Mouse (Mus musculus) liver, adult 2 months (tissue): ENCODE results near the gene Fbh1.

ENCODE experiments used
- CTCF ChIP-seq: fragments of 200-500 bp; IDR thresholded peaks from 2 replicates; pipeline ENCODE4 v1.5.1; 2011; ENCODE audit warnings: low read depth, low read length, control low read depth
- POLR2A ChIP-seq: fragments of 200-500 bp; IDR thresholded peaks from 2 replicates; pipeline ENCODE4 v1.6.1; 2011; ENCODE audit warnings: low read length, control low read depth; ENCODE audit not compliant: insufficient read depth; ENCODE audit errors: extremely low read depth

GRCm38 (mm10) chr2:11712483-11712990, 64.8 kb downstream of the Fbh1 start:
- TF ChIP-seq CTCF (no peak), POLR2A (no peak)
